Mouse (Mus musculus): ENCODE data around the gene Itsn2.
"Not testable (repeated sequence)": the region's sequence is repeated elsewhere in the genome, so short reads cannot be mapped to it uniquely, and the experiment has no call there.

The Itsn2 gene

DNA sequence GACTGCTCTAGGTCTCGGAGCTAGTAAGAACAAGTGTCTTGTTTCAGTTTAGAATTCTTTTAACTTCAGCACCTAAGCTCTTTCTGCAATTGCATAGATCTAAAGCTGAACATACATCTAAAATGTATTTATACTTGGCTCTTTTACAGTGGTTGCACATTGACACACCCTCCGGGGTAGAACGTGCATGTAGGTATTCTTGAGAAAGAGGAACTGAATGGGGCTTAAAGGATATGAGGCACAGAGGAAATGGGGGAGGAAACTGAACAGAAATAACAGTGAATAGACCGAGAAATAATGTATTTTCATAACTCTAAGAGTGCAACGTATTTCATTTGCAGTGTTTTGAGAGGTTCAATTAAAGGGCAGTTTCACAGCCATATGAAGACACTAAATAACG is 2.6 kb downstream of the Itsn2 start:
- intact Hi-C loops (cut with DNase I) = no loop called here

GRCm38 (mm10) chr12:4598666-4599428 is 6.4 kb downstream of the Itsn2 start:
- intact Hi-C loops (cut with DNase I) = no loop called here

DNA sequence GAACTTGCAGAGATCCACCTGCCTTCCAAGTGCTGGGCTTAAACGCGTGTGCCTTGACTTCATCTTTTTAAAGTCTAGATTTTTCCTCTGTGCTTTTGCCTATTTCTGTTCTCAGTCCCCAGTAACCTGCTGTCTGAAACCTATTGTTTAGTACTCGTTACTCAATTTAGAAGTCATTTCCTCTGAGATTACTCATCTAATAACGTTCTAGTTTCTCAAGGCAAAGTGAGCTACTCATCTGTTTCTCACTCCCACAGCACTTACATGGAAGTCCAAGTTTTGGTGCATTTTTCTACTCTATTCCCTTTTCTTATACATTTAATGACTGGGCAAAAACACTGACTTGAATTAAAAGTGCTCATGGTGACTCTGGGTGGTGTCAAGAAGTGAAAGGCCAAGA is 7.3 kb downstream of the Itsn2 start:
- intact Hi-C loops (cut with DNase I) = no loop called here

DNA sequence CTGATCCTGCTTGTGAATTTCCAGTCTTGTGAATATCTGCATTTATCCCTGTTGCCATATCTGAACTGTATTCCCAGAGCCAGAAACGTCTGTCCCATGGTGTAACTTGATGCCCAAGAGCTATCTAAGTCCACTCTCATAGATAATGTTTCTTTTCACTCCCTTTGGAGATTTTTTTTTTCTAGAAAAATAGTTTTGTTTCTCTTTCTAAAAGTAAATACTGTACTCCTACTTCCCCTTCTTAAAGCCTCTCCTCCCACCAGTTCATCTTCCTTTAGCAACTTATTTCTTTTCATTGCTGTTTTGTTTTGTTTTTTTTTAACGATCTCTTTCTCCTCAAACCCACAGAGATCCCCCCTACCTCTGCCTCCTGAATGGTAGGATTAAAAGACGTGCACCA is 14.2 kb downstream of the Itsn2 start:
- intact Hi-C loops (cut with DNase I) = no loop called here

DNA sequence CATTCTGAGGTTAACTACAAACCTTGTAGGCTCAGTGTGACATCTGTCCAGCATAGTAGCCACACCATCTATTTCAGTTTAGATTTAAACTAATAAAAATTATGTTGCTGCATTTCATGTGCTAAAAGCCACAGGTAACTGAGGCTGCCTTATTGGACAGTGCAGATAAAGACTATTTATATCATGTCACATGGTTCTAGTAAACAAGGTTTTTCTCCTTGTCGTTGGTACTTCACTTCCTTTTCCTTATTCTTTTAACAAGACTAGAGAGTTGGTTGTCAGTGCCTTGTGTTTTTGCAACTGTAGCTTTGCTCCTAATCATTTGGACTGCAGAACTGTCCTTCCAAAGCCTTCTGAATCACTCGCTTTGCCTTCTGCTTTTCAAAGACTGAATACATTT is 22.3 kb downstream of the Itsn2 start:
- intact Hi-C loops (cut with DNase I) = no loop called here

- intact Hi-C loops (cut with DNase I) = no loop called here
These were observed 31.8 kb downstream of the Itsn2 start for GRCm38 (mm10) chr12:4624201-4624600.

DNA sequence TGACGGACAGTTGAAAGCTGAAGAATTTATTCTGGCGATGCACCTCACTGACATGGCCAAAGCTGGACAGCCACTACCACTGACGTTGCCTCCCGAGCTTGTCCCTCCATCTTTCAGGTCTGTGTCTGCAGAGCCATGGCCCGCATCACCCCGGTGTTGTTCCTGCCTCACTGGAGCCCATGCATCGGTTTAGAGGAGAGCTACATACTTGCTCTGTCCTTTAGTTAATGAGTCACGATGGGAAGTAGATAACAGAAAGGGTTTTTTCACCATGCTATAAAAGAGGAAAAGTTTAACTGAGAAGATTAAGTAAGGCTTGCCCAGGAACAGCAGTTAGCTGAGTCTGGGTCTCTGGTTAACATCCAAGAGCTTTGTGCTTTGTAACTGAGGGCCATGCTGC is 40.5 kb downstream of the Itsn2 start:
- intact Hi-C loops (cut with DNase I) = no loop called here

- intact Hi-C loops (cut with DNase I) = loop anchor here (5.0 kb wide), 1 partner anchor 66 kb away; no protein-coding TSS in a partner anchor
These were observed 46.0 kb downstream of the Itsn2 start for GRCm38 (mm10) chr12:4638438-4638837.

GRCm38 (mm10) chr12:4640737-4641136 is 48.3 kb downstream of the Itsn2 start:
- intact Hi-C loops (cut with DNase I) = no loop called here

DNA sequence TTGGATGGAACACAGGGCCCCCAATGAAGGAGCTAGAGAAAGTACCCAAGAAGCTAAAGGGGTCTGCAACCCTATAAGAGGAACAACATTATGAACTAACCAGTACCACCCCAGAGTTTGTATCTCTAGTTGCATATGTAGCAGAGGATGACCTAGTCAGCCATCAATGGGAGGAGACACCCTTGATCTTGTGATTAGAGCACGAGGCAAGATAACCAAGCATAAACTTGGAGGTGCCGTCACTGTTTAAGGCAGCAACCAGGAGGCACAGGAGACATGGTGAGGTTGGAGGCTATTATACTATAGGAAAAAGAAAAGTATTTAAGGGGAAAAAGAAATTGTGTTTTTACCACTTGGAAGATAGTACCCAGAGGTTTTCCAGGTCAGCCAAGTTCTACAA is 64.4 kb downstream of the Itsn2 start:
- intact Hi-C loops (cut with DNase I) = no loop called here

GRCm38 (mm10) chr12:4664929-4665674 is 72.7 kb downstream of the Itsn2 start:
- intact Hi-C loops (cut with DNase I) = no loop called here

GRCm38 (mm10) chr12:4665675-4666037 is 73.2 kb downstream of the Itsn2 start:
- intact Hi-C loops (cut with DNase I) = no loop called here

- intact Hi-C loops (cut with DNase I) = no loop called here
These were observed 83.9 kb downstream of the Itsn2 start for GRCm38 (mm10) chr12:4676336-4676735.

DNA sequence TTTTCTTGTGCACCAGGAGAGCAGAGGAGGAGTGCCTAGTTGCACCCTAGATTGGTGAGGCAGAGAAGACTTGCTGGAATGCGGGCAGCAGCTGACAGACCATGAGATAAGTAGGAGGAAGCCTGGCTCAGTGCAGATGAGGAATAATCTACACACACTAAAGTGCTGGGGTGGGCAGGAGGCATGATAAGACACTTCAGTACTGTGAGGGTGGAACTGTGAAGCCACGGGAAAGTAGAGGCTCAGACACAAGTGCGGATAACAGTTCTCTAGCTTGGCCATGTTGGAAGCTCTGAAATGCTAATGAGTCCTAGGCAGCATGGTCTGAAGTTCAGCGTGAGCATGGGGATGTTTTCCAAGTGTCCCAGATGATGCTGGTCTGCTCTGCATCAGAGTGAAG is 87.5 kb downstream of the Itsn2 start:
- intact Hi-C loops (cut with DNase I) = no loop called here

DNA sequence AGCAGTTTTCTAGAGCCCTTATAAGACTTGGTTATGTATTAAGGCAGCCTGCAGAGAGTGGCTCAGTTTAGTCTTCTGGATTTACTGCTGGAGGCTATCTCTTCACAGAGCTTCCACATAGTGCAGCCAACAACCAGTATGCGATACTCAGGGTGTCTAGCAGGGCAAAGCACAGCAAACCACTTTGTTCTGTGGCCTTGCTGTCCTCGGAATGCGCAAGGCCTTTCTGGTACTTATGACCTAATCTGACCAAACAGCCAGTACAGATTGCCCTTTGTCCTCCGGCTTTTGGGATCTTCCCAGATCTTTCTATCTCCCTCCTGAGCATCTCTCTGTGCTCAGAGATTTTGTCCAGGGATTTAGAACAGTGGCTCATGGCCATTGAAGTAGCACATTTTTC is 93.0 kb downstream of the Itsn2 start:
- intact Hi-C loops (cut with DNase I) = no loop called here

DNA sequence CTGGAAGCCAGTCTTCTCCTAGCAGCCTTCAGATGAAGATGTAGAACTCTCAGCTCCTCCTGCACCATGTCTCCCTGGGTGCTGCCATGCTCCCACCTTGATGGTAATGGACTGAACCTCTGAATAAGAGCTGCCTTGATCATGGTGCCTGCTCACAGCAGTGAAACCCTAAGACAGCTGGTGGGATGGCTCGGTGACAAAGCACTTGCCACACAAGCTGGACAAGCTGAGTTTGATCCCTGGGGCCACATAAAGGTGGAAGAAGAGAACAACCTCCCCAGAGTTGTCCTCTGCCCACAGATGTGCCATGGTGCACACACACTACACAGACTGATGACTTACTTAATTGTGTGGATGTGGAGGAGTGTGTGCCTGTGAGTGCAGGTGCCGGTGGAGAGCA is 95.9 kb downstream of the Itsn2 start:
- intact Hi-C loops (cut with DNase I) = no loop called here

- intact Hi-C loops (cut with DNase I) = no loop called here
These were observed 96.9 kb downstream of the Itsn2 start for GRCm38 (mm10) chr12:4689341-4689740.

DNA sequence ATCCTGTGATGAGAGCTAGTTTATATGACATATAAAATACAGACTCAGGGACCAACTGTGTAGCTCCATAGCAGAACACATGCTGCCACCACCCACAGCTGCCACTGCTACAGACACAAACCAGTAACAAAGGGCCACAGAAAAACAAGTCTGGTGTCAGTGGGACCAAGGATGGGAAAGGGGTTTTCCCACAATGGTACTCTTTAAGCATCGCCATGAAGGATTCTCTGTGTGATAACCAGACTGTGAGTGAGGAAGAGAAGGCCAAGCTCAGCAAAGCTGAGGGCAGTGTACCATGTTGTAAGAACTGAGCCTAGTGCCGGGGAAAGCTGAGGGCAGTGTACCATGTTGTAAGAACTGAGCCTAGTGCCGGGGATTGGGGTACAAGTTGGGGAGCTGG is 98.8 kb downstream of the Itsn2 start:
- intact Hi-C loops (cut with DNase I) = no loop called here

DNA sequence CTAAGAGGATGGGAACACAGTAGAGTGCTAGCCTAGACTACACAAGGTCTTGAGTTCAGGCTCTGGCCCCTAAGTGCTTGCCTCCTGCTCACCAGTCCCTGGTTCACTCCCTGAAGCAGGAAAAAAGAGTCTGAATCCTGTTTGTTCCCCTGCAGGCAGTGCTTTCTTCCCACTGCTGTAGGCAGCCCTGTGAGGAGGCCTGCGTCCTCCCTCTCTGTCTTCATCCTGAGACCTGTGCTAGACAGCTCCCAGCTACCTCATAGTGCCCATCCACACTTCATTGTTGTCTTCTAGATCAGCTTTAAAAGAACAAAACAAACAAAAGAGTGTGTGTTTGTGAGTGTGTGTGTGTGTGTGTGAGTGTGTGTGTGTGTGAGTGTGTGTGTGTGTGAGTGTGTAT is 102.1 kb downstream of the Itsn2 start:
- intact Hi-C loops (cut with DNase I) = no loop called here

DNA sequence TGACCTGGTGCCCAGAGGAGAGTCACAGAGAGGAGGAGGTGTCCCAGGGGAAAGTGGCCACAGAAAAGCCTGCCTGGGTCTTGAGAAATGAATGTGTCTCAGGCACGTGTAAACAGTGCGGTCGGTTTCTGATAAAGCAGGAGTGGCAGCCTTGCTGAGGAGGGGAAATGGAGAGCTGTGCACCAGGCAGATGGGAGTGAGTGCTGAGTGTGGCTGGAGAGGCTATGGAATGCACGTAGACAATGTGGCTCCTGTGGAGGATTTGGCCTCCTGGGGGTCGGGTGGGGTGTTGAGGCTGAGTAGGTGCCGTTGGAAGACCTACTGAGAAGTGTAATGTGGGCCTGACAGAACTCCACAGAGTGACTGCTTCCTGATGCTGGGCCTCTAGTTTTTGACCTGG is 113.2 kb downstream of the Itsn2 start:
- intact Hi-C loops (cut with DNase I) = not testable (repeated sequence)

DNA sequence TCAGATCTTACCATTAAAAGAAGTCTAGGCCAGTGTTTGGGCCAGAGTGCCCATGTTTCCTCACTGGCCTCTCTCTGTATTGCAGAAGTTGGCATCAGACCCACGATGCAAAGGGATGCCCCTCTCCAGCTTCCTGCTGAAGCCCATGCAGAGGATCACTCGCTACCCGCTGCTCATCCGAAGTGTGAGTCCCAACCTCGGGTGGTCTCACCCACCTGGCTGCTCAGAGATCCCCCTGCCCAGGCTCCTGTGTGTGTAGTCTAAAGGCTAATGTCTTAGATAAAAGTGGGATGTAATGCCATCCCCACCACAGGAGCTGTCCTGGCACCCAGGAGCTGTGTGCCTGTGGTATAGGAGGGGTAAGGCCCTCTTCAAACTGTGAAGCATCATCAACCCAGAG is 113.7 kb downstream of the Itsn2 start:
- intact Hi-C loops (cut with DNase I) = no loop called here

DNA sequence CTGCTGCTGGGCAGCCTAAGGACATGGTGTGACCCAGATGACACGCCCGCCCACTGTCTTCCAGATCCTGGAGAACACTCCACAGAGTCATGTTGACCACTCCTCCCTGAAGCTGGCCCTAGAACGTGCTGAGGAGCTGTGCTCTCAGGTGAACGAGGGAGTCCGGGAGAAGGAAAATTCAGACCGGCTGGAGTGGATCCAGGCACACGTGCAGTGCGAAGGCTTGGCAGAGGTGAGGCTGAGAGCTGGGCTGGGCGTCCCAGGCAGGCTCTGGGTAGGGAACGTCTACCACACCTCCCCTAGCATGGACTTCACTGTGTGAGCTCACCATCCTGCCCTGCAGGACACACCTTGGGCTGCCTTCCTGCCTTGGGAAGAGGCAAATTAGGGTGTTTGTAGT is 114.5 kb downstream of the Itsn2 start:
- intact Hi-C loops (cut with DNase I) = no loop called here

DNA sequence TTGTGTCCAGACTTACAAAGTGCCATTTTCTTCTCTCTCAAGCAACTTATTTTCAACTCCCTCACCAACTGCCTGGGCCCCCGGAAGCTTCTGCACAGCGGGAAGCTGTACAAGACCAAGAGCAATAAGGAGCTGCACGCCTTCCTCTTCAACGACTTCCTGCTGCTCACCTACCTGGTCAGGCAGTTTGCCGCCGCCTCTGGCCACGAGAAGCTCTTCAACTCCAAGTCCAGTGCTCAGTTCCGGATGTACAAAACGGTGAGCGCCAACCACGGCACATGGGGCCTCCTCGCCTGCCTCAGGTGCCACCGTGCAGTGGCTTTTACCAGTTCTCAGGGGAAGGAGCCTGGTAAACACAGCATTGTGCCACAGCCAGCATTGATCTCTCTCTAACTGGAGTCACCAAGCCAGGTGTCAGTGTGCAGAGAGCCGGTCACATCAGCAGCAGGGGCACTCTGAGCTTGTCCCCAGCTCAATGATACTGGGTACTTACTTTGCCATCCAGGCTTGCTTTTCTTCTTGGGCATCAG is 115.1 kb downstream of the Itsn2 start:
- intact Hi-C loops (cut with DNase I) = no loop called here
